Mouse (Mus musculus) lung, postnatal 0 days (tissue): ENCODE measurements around the gene Ankdd1a. TPM values are rescaled to one million over a fixed set of nuclear protein-coding genes. Genes with fewer than 3 reads are reported as not detected.

ENCODE experiments used
- ATAC-seq: fragments of 200-750 bp; cut with Nextera tagmentation; 2 replicates; pipeline ENCODE4 v1.8.0; 2017; ENCODE audit warnings: moderate library complexity
- DNase-seq: peaks from one replicate; pipeline ENCODE4 v3.0.0-alpha.2; 2016; ENCODE audit warnings: low spot score
- H3K27ac ChIP-seq: fragments of 300-500 bp; sonication (generic); 2 replicates; pipeline ENCODE4 v1.5.1; 2014; ENCODE audit warnings: antibody characterized with exemption, mild to moderate bottlenecking, low read length, mixed read lengths
- H3K27me3 ChIP-seq: fragments of 300-500 bp; sonication (generic); replicated peaks from 2 replicates; pipeline ENCODE4 v1.6.1; 2014; ENCODE audit warnings: low read length, mixed read lengths; ENCODE audit not compliant: insufficient read depth
- H3K36me3 ChIP-seq: fragments of 300-500 bp; sonication (generic); 2 replicates; pipeline ENCODE4 v1.6.1; 2014; ENCODE audit warnings: low read length, mixed read lengths; ENCODE audit not compliant: insufficient read depth
- H3K4me1 ChIP-seq: fragments of 300-500 bp; sonication (generic); 2 replicates; pipeline ENCODE4 v1.6.1; 2014; ENCODE audit warnings: antibody characterized with exemption, low read depth, low read length, mixed read lengths; ENCODE audit not compliant: insufficient read depth
- H3K4me2 ChIP-seq: fragments of 300-500 bp; sonication (generic); replicated peaks from 2 replicates; pipeline ENCODE4 v1.6.1; 2014; ENCODE audit warnings: low read depth, mild to moderate bottlenecking, low read length, moderate library complexity, mixed read lengths
- H3K4me3 ChIP-seq: fragments of 300-500 bp; sonication (generic); 2 replicates; pipeline ENCODE4 v1.5.1; 2014; ENCODE audit warnings: low read depth, low read length
- H3K9ac ChIP-seq: fragments of 300-500 bp; sonication (generic); replicated peaks from 2 replicates; pipeline ENCODE4 v1.6.1; 2014; ENCODE audit warnings: low read depth, mild to moderate bottlenecking
- H3K9me3 ChIP-seq: fragments of 300-500 bp; sonication (generic); 2 replicates; pipeline ENCODE4 v1.6.1; 2016; ENCODE audit warnings: low read length, mixed read lengths
- CTCF ChIP-seq: IDR thresholded peaks from 2 replicates; pipeline ENCODE4 v1.5.1; 2016; ENCODE audit warnings: antibody characterized with exemption, mild to moderate bottlenecking
- EP300 ChIP-seq: IDR thresholded peaks from 2 replicates; pipeline ENCODE4 v1.6.1; 2016; ENCODE audit warnings: antibody characterized with exemption, mild to moderate bottlenecking, control low read depth
- WGBS: fragments of 180-500 bp; shearing (Covaris S2); extraction: QIAGEN DNeasy Blood & Tissue Kit; methylation state at CpG from one replicate; pipeline ENCODE4 v1.1.7; 2014; 5-methylcytosine and 5-hydroxymethylcytosine counted together
- polyA plus RNA-seq: library from polyadenylated mRNA; unstranded; fragments of >200 nt; fragmentation: Nextera tagmentation; extraction: Ambion mirVana; gene quantifications from 2 replicates; pipeline ENCODE4 v1.2.1, GENCODE M21; 2015

The Ankdd1a gene
- polyA plus RNA-seq, 1 experiment from 2014 or later: not detected

- Histone ChIP-seq H3K4me2 (no peak overlapping the region), H3K27ac (peak overlapping the region; percentile 73), H3K4me1 (no peaks in the 10 kb centered on the region; the same call in 1 of the 2 replicates), H3K36me3 (no peaks in the 10 kb centered on the region), H3K4me3 (no peak overlapping the region), H3K27me3 (no peaks in the 10 kb centered on the region), H3K9me3 (no peaks in the 10 kb centered on the region), H3K9ac (no peak overlapping the region)
- ATAC-seq (peak; percentile 80), DNase-seq (peak; percentile 85)
- TF ChIP-seq EP300: no peak
- no peak for TF ChIP-seq CTCF
- WGBS: 37% methylated on average over 13 of the region's 13 CpGs
These were observed 21.4 kb upstream of the Ankdd1a start for GRCm38 (mm10) chr9:65541126-65542068.

GRCm38 (mm10) chr9:65539697-65540096 is 19.7 kb upstream of the Ankdd1a start:
- no peak overlapping the region for H3K4me3 ChIP-seq
- H3K9ac ChIP-seq: no peak overlapping the region
- no peaks in the 10 kb centered on the region; the same call in 1 of the 2 replicates for H3K4me1 ChIP-seq
- ATAC-seq (peak; percentile 7; the same call in 1 of the 2 replicates), DNase-seq (peak; percentile 62)
- H3K27me3 ChIP-seq: no peaks in the 10 kb centered on the region
- H3K27ac ChIP-seq: no peak overlapping the region
- H3K4me2 ChIP-seq: no peak overlapping the region
- H3K36me3 ChIP-seq: no peaks in the 10 kb centered on the region
- H3K9me3 ChIP-seq: no peaks in the 10 kb centered on the region
- WGBS: 55% methylated on average over 9 of the region's 9 CpGs
- TF ChIP-seq CTCF (no peak), EP300 (0 out of 2 replicates have a peak, but pooled peaks have one; percentile 46)

GRCm38 (mm10) chr9:65537901-65538630 is 18.1 kb upstream of the Ankdd1a start:
- DNase-seq: no peak
- WGBS: 89% methylated on average over 8 of the region's 8 CpGs

DNA sequence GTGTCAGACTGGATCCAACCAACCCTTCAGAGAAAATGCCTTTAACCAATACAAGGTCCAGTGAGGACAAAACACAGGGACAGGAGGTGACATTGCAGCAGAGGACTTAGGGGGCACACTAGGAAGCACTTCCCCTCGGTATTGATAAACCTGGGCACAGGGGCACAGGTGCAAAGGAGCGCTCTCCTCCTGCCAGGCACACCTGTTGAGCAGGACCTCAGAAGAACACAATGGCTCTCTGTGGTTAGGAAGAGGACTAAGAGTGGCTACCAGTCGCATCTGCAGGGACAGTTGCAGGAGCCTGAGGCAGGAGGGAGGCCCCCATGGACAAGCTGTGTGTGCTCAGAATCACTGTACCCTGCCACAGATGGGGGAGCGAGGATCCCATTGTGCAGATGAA is 16.5 kb upstream of the Ankdd1a start:
- DNase-seq (no peak), ATAC-seq (no peak)
- Histone ChIP-seq H3K4me1 (no peaks in the 10 kb centered on the region; the same call in 1 of the 2 replicates), H3K27ac (no peak overlapping the region), H3K9me3 (no peaks in the 10 kb centered on the region), H3K9ac (no peak overlapping the region), H3K4me2 (no peak overlapping the region), H3K4me3 (no peak overlapping the region), H3K36me3 (no peaks in the 10 kb centered on the region), H3K27me3 (no peaks in the 10 kb centered on the region)
- no peak for TF ChIP-seq EP300
- 0 out of 2 replicates have a peak, but pooled peaks have one; percentile 2 for TF ChIP-seq CTCF
- 73% methylated on average over 4 of the region's 4 CpGs for WGBS

More at GRCm38 (mm10) chr9:65537901-65538630, 18.1 kb upstream of the Ankdd1a start:
- 0 out of 2 replicates have a peak, but pooled peaks have one; percentile 8 for ATAC-seq
- Histone ChIP-seq H3K9ac (no peak overlapping the region), H3K27ac (no peak overlapping the region), H3K4me1 (no peaks in the 10 kb centered on the region; the same call in 1 of the 2 replicates), H3K4me2 (no peak overlapping the region), H3K9me3 (no peaks in the 10 kb centered on the region), H3K36me3 (no peaks in the 10 kb centered on the region), H3K4me3 (no peak overlapping the region), H3K27me3 (no peaks in the 10 kb centered on the region)
- TF ChIP-seq EP300 (no peak), CTCF (no peak)

GRCm38 (mm10) chr9:65535789-65536469 is 15.9 kb upstream of the Ankdd1a start:
- no peak overlapping the region for H3K27ac ChIP-seq
- ATAC-seq: no peak
- no peaks in the 10 kb centered on the region for H3K4me1 ChIP-seq
- H3K9ac ChIP-seq: no peak overlapping the region
- no peaks in the 10 kb centered on the region for H3K9me3 ChIP-seq
- H3K4me2 ChIP-seq: no peak overlapping the region
- TF ChIP-seq EP300 (no peak), CTCF (no peak)
- DNase-seq: peak; percentile 42
- H3K4me3 ChIP-seq: no peak overlapping the region
- no peaks in the 10 kb centered on the region for H3K27me3 ChIP-seq
- WGBS: 72% methylated on average over 9 of the region's 11 CpGs
- no peaks in the 10 kb centered on the region for H3K36me3 ChIP-seq
